Mouse (Mus musculus) liver, embryonic 14.5 days (tissue): ENCODE data around the gene 1810037I17Rik.

ENCODE experiments used
- CTCF ChIP-seq: IDR thresholded peaks from 2 replicates; pipeline ENCODE4 v1.5.1; 2016; ENCODE audit warnings: antibody characterized with exemption, low read depth, control low read depth
- EP300 ChIP-seq: IDR thresholded peaks from 2 replicates; pipeline ENCODE4 v1.6.1; 2016; ENCODE audit warnings: antibody characterized with exemption, low read depth

DNA sequence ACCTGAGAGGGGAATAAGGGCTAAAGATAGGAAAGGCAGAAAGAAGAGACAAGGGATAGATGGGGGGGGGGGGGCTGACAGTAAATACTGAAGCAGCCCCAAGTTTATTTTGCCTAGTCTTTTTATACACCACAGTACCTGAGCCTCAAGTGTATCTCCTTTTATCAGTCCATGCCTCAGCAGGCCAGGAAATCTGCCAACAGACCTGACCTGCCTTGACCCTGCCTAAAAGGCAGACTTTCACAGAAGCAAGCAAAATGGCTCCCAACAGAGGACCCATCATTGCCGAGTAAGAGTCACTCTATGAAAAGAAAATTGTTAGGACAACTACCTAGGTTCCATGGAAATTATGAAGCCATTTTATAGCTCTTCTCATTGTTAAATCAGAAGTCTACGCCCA, 16.2 kb upstream of the 1810037I17Rik start:
- no peak for TF ChIP-seq CTCF
- no peak for TF ChIP-seq EP300
